Mouse (Mus musculus): ENCODE measurements around the gene Riiad1.

- no peak for TF ChIP-seq CTCF (IDR thresholded peaks at IDR 0.05; ENCODE audit: borderline replicate concordance, extremely low read depth, insufficient read depth, insufficient read length)
- TF ChIP-seq POLR2A (IDR thresholded peaks at IDR 0.05; ENCODE audit: borderline replicate concordance, extremely low read depth, insufficient read depth, insufficient read length, poor library complexity, severe bottlenecking): no peak
Observed at GRCm38 (mm10) chr3:94457055-94457454, 23.1 kb downstream of the Riiad1 start.

Measured in brain, embryonic 14.5 days (tissue).